Mouse (Mus musculus) ES-Bruce4 (cell line): ENCODE results near the gene Fgf18.

ENCODE experiments used
- CTCF ChIP-seq: IDR thresholded peaks from one replicate; pipeline ENCODE4 v1.8.1; 2011; ENCODE audit warnings: low read depth, low read length
- EP300 ChIP-seq: IDR thresholded peaks from 2 replicates; pipeline ENCODE4 v1.6.1; 2011; ENCODE audit warnings: low read depth, low read length; ENCODE audit not compliant: insufficient read depth
- POLR2A ChIP-seq: IDR thresholded peaks from one replicate; pipeline ENCODE4 v1.8.1; 2011; ENCODE audit warnings: low read length; ENCODE audit not compliant: insufficient read depth

- TF ChIP-seq POLR2A (no peak), CTCF (no peak), EP300 (no peak)
Observed at GRCm38 (mm10) chr11:33122575-33123268, 24.5 kb downstream of the Fgf18 start.
